Mouse (Mus musculus): Measurements from ENCODE around the gene Best3. TPM values are rescaled to one million over a fixed set of nuclear protein-coding genes. Genes with fewer than 3 reads are reported as not detected.

Gene Best3
- polyA plus RNA-seq, 1 experiment from 2014 or later, result 0.05 TPM

DNA sequence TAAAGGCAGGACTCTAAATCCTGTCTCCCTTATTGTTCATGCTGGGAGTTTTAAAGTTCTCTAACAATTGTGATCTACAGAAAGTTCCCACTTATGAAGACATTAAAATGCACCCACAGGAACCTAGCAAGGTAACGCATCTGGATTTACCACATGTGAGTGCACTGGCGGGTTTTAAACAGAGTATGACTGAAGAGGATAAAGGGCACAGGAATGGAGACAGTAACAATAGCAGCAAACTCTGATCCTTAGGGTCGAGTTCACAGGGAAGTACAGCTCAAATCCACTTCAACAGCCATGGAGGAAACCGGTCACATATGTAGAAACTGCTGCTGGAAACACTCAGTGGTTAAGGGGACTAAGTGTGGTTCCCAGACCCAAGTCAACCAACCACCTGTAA is 63.1 kb downstream of the Best3 start:
- Histone ChIP-seq H3K36me3 (peaks cover 62% of the 10 kb centered on the region), H3K4me3 (no peak overlapping the region), H3K27me3 (ENCODE audit: low read depth, poor library complexity, severe bottlenecking) (peaks cover 17% of the 10 kb centered on the region; the same call in 1 of the 2 replicates), H3K27ac (no peak overlapping the region), H3K4me1 (peaks cover 37% of the 10 kb centered on the region), H3K9me3 (replicated peaks) (no peaks in the 10 kb centered on the region)
- 79% methylated on average over 4 of the region's 4 CpGs for WGBS
- no peak for DNase-seq (ENCODE audit: low spot score)

GRCm38 (mm10) chr10:117049961-117050597 is 64.0 kb downstream of the Best3 start:
- H3K9me3 ChIP-seq (replicated peaks), result no peaks in the 10 kb centered on the region
- DNase-seq (ENCODE audit: low spot score), result no peak
- peaks cover 12% of the 10 kb centered on the region; the same call in 1 of the 2 replicates for H3K27me3 ChIP-seq (ENCODE audit: low read depth, poor library complexity, severe bottlenecking)
- peaks cover 31% of the 10 kb centered on the region for H3K4me1 ChIP-seq
- no peak overlapping the region for H3K27ac ChIP-seq
- 81% methylated on average over 4 of the region's 4 CpGs for WGBS
- no peak overlapping the region for H3K4me3 ChIP-seq
- peaks cover 70% of the 10 kb centered on the region for H3K36me3 ChIP-seq

DNA sequence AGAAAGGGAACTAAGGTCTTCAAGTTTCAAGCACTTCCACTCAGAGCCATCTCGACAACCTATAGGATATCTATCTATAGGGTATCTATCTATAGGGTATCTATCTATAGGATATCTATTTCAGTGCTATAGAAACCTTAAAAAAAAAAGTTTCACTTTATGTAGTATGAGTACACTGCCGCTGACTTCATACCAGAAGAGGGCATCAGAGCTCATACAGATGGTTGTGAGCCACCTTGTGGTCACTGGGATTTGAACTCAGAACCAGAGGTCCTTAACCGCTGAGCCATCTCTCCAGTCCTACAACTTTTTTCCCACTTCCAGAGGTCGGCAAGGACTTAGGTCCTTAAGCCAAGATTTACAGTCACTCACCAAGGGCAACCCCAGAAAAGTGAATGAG is 69.6 kb downstream of the Best3 start:
- no peak overlapping the region for H3K4me3 ChIP-seq
- WGBS, result 93% methylated on average over 4 of the region's 4 CpGs
- no peaks in the 10 kb centered on the region for H3K27me3 ChIP-seq (ENCODE audit: low read depth, poor library complexity, severe bottlenecking)
- H3K4me1 ChIP-seq, result peaks cover 10% of the 10 kb centered on the region
- H3K36me3 ChIP-seq, result peaks cover 100% of the 10 kb centered on the region
- H3K9me3 ChIP-seq (replicated peaks), result no peaks in the 10 kb centered on the region
- H3K27ac ChIP-seq, result no peak overlapping the region
- no peak for DNase-seq (ENCODE audit: low spot score)

DNA sequence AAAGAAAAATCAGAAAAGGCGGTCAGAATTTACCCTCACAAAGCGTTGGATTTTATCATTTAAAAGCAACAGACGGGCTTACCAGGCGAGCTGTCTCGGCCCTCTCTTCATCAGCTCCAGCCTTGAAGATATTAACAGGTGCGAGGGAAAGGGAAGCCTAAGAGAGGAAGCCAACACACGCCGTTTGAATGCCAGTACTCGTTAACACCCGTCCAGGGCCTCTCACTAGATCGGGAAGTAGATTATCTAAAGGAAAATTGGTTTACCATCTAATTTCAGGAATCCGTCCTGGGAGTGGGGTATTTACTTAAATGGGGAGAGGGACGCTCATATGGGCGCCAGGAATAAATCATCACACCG is 76.8 kb downstream of the Best3 start:
- Histone ChIP-seq H3K4me3 (peak overlapping the region; percentile 94), H3K27ac (peak overlapping the region; percentile 96), H3K27me3 (ENCODE audit: low read depth, poor library complexity, severe bottlenecking) (no peaks in the 10 kb centered on the region), H3K4me1 (peaks cover 15% of the 10 kb centered on the region), H3K9me3 (replicated peaks) (no peaks in the 10 kb centered on the region), H3K36me3 (peaks cover 44% of the 10 kb centered on the region)
- no peak for DNase-seq (ENCODE audit: low spot score)
- 5% methylated on average over 15 of the region's 15 CpGs for WGBS

DNA sequence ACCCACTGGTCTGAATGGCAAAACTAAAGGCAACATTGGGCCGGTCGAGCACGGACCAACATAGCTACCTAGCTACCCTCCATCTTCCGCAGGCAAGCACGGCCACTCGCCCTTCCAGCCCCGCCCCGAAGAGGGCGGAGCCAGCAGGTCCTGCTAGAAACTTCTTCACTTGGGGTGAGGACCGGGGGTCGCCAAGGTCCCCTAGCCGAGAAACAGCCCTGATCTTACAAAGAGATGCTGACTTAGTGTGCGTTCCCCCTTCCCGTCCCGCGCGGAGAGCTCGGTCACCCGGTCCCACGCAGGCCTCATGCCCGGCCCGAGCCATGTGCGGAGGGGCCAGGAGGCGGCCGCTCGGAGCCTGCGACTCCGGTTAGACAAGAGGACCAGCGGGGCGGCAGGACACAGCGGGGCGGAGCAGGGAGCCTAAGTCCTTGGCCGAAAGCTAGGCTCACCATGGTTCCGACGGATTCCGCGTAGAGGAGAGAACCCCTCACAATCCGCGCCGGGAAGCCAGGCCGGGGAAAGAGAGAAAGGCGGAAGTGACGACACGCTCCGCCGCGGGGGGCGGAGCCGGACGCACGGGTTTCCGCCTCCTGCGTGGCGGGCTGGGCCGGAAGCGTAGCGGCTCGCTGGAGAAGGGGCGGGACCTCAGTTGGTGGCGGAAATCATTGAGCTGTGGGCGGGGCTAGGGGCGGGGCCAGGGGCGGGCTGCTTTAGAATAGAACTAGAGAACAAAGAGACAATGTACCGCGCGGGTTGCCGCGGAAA is 77.3 kb downstream of the Best3 start, which contains the start of gene Cct2:
Gene Cct2 (minus strand): TSS at position 561 of the 768 bp plus-strand sequence.
- WGBS, result under 1% methylated on average over 68 of the region's 68 CpGs
- Histone ChIP-seq H3K27me3 (ENCODE audit: low read depth, poor library complexity, severe bottlenecking) (no peaks in the 10 kb centered on the region), H3K36me3 (peaks cover 38% of the 10 kb centered on the region), H3K4me1 (peaks cover 15% of the 10 kb centered on the region), H3K27ac (peak within 1 kb of the TSS; percentile 96), H3K9me3 (replicated peaks) (no peaks in the 10 kb centered on the region), H3K4me3 (peak within 1 kb of the TSS; percentile 94)
- peak; percentile 100 for DNase-seq (ENCODE audit: low spot score)

DNA sequence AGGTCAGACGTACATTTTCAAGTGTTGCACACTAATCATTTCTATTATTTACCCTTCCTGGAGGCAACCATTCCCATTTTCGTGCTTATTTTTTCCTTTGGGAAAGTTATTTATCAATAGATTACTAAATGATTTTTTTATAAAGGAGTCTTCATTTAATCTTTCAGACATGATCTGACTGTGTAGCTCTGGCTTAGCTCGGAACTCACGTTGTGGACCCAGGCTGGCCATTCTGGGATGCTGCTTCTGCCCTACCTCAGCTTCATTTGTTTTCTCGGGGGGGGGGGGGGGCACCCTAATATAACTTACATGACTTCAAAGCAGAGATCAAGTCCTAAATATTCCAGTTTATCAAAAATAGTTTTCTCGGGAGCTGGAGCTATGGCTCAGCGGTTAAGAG is 78.0 kb downstream of the Best3 start:
- Histone ChIP-seq H3K36me3 (peaks cover 34% of the 10 kb centered on the region), H3K4me3 (peak overlapping the region; percentile 94), H3K4me1 (peaks cover 12% of the 10 kb centered on the region), H3K9me3 (replicated peaks) (no peaks in the 10 kb centered on the region), H3K27ac (peak overlapping the region; percentile 96), H3K27me3 (ENCODE audit: low read depth, poor library complexity, severe bottlenecking) (no peaks in the 10 kb centered on the region)
- WGBS, result 9% methylated on average over 7 of the region's 7 CpGs
- no peak for DNase-seq (ENCODE audit: low spot score)

DNA sequence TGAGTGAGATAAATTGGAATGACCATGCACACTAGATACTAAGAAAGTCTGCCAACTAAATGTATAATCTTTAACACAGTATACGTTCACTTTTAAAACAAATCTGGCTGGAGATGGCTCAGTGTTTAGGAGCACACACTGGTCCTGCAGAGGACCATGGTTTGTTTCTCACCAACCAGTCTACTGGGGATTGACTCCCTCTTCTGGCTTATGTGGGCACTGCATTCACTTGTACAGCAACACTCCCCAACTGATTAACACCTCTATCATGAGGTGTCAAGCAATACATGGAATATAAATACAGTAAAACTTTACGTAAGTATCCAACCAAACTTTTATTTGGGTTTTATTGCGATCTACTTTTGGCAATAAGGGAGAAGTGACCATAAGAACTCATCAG is 83.0 kb downstream of the Best3 start:
- Histone ChIP-seq H3K27ac (no peak overlapping the region), H3K4me1 (no peaks in the 10 kb centered on the region), H3K4me3 (no peak overlapping the region), H3K36me3 (peaks cover 47% of the 10 kb centered on the region), H3K27me3 (ENCODE audit: low read depth, poor library complexity, severe bottlenecking) (no peaks in the 10 kb centered on the region), H3K9me3 (replicated peaks) (no peaks in the 10 kb centered on the region)
- no peak for DNase-seq (ENCODE audit: low spot score)
- WGBS, result 96% methylated on average over 3 of the region's 3 CpGs

DNA sequence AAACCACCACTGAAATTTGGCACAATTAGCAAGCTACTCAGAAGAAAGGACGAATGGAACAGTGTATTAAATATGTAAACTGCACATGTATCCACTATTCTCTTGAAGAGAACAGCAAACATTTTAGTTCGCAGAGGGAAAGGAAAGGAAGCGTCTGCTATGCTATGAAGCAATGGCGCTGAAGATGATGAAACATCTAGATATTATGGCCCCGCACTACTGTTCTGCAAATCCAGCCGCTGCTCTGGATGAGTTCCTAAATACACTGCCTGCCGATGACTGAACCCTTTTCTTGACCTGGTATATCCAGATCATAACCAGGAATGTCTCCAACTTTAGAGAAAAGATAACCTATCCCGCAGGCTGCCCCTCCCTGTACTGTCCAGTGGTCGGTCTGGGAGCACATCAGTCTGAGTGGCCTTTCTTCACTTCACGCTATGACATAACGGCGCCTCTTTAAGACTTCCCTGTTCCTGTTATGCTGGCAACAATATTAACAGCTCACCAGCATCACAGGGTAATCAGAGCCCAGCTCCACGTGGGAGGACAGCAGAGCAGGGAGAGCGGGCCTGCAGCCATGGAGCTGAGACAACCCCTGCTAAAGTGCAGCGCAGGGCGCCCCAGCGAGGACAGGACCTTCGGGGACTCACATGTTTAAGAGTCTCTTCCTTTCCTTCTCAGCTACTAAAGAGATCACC is 86.2 kb downstream of the Best3 start:
- Histone ChIP-seq H3K27me3 (ENCODE audit: low read depth, poor library complexity, severe bottlenecking) (no peaks in the 10 kb centered on the region), H3K36me3 (peaks cover 75% of the 10 kb centered on the region), H3K4me1 (no peaks in the 10 kb centered on the region), H3K4me3 (no peak overlapping the region), H3K9me3 (replicated peaks) (no peaks in the 10 kb centered on the region), H3K27ac (no peak overlapping the region)
- 94% methylated on average over 18 of the region's 18 CpGs for WGBS
- DNase-seq (ENCODE audit: low spot score), result no peak

- Histone ChIP-seq H3K9me3 (replicated peaks) (no peaks in the 10 kb centered on the region), H3K27ac (no peak overlapping the region), H3K36me3 (peaks cover 82% of the 10 kb centered on the region), H3K4me1 (no peaks in the 10 kb centered on the region), H3K4me3 (no peak overlapping the region), H3K27me3 (ENCODE audit: low read depth, poor library complexity, severe bottlenecking) (no peaks in the 10 kb centered on the region)
- DNase-seq (ENCODE audit: low spot score), result no peak
- WGBS, result 89% methylated on average over 7 of the region's 7 CpGs
Measured at GRCm38 (mm10) chr10:117073176-117073575, 87.1 kb downstream of the Best3 start.

Other genes with a start within 250 kb of the Best3 start
- 0.04 TPM in 1 of 2 replicates, not detected in the other for gene Myrfl, start 89.4 kb upstream of the Best3 start, polyA plus RNA-seq (2016; fragmentation: Nextera tagmentation; extraction: Ambion mirVana)
- 36.7 and 40.0 TPM in 2 replicates for gene Rab3ip, start 35.5 kb upstream of the Best3 start, polyA plus RNA-seq (2016; fragmentation: Nextera tagmentation; extraction: Ambion mirVana)
- not detected in 2 replicates for gene Gm10271, start 13.7 kb upstream of the Best3 start, polyA plus RNA-seq (2016; fragmentation: Nextera tagmentation; extraction: Ambion mirVana)
- gene Lrrc10, start 59.0 kb downstream of the Best3 start, polyA plus RNA-seq (2016; fragmentation: Nextera tagmentation; extraction: Ambion mirVana), result 0.10 TPM in 1 of 2 replicates, not detected in the other
- gene Cct2, start 77.5 kb downstream of the Best3 start, polyA plus RNA-seq (2016; fragmentation: Nextera tagmentation; extraction: Ambion mirVana), result 350 and 402 TPM in 2 replicates
- 18.0 and 20.0 TPM in 2 replicates for gene Frs2, start 162.2 kb downstream of the Best3 start, polyA plus RNA-seq (2016; fragmentation: Nextera tagmentation; extraction: Ambion mirVana)
- gene Yeats4, start 238.2 kb downstream of the Best3 start, polyA plus RNA-seq (2016; fragmentation: Nextera tagmentation; extraction: Ambion mirVana), result 107 and 111 TPM in 2 replicates

All from limb, embryonic 10.5 days (tissue).